Mouse (Mus musculus): ENCODE results near the gene Rtp3. TPM values are rescaled to one million over a fixed set of nuclear protein-coding genes. Genes with fewer than 3 reads are reported as not detected.

Rtp3 gene
- polyA plus RNA-seq, 1 experiment from 2014 or later = not detected

- Histone ChIP-seq H3K4me3 (replicated peaks) (no peak overlapping the region), H3K4me2 (replicated peaks) (no peak overlapping the region), H3K27me3 (no peaks in the 10 kb centered on the region), H3K9ac (replicated peaks) (no peak overlapping the region), H3K4me1 (replicated peaks) (no peaks in the 10 kb centered on the region), H3K36me3 (no peaks in the 10 kb centered on the region), H3K27ac (no peak overlapping the region), H3K9me3 (no peaks in the 10 kb centered on the region)
- no peak for ATAC-seq
- WGBS = 87% methylated on average over 7 of the region's 7 CpGs
These were observed 54.4 kb downstream of the Rtp3 start for GRCm38 (mm10) chr9:110935941-110936340.

Other genes starting within 250 kb of the Rtp3 start
- not detected in 2 replicates for gene Myl3, start 248.7 kb downstream of the Rtp3 start, polyA plus RNA-seq (2015; fragmentation: Nextera tagmentation; extraction: Ambion mirVana)
- gene Pth1r, start 243.4 kb downstream of the Rtp3 start, polyA plus RNA-seq (2015; fragmentation: Nextera tagmentation; extraction: Ambion mirVana) = 9.2 and 11.2 TPM in 2 replicates
- gene Prss42, start 192.4 kb downstream of the Rtp3 start, polyA plus RNA-seq (2015; fragmentation: Nextera tagmentation; extraction: Ambion mirVana) = not detected in 2 replicates
- not detected in 2 replicates for gene Prss44, start 176.6 kb downstream of the Rtp3 start, polyA plus RNA-seq (2015; fragmentation: Nextera tagmentation; extraction: Ambion mirVana)
- not detected in 2 replicates for gene Prss43, start 163.9 kb downstream of the Rtp3 start, polyA plus RNA-seq (2015; fragmentation: Nextera tagmentation; extraction: Ambion mirVana)
- not detected in 2 replicates for gene Prss45, start 156.0 kb downstream of the Rtp3 start, polyA plus RNA-seq (2015; fragmentation: Nextera tagmentation; extraction: Ambion mirVana)
- gene Prss46, start 146.1 kb downstream of the Rtp3 start, polyA plus RNA-seq (2015; fragmentation: Nextera tagmentation; extraction: Ambion mirVana) = not detected in 2 replicates
- gene Prss50, start 132.6 kb downstream of the Rtp3 start, polyA plus RNA-seq (2015; fragmentation: Nextera tagmentation; extraction: Ambion mirVana) = 0.24 TPM in 1 of 2 replicates, not detected in the other
- gene Als2cl, start 110.7 kb downstream of the Rtp3 start, polyA plus RNA-seq (2015; fragmentation: Nextera tagmentation; extraction: Ambion mirVana) = 0.98 and 1.2 TPM in 2 replicates
- 0.49 and 0.74 TPM in 2 replicates for gene Tmie, start 110.5 kb downstream of the Rtp3 start, polyA plus RNA-seq (2015; fragmentation: Nextera tagmentation; extraction: Ambion mirVana)
- gene Fam240a, start 73.7 kb downstream of the Rtp3 start, polyA plus RNA-seq (2015; fragmentation: Nextera tagmentation; extraction: Ambion mirVana) = not detected in 2 replicates
- gene Tdgf1, start 44.4 kb downstream of the Rtp3 start, polyA plus RNA-seq (2015; fragmentation: Nextera tagmentation; extraction: Ambion mirVana) = not detected in 2 replicates
- gene Lrrc2, start 39.0 kb downstream of the Rtp3 start, polyA plus RNA-seq (2015; fragmentation: Nextera tagmentation; extraction: Ambion mirVana) = 0.30 and 0.71 TPM in 2 replicates
- gene Ltf, start 28.7 kb upstream of the Rtp3 start, polyA plus RNA-seq (2015; fragmentation: Nextera tagmentation; extraction: Ambion mirVana) = 0.54 and 0.61 TPM in 2 replicates
- 1.8 and 2.1 TPM in 2 replicates for gene Ccrl2, start 66.9 kb upstream of the Rtp3 start, polyA plus RNA-seq (2015; fragmentation: Nextera tagmentation; extraction: Ambion mirVana)
- gene Lrrfip2, start 127.0 kb upstream of the Rtp3 start, polyA plus RNA-seq (2015; fragmentation: Nextera tagmentation; extraction: Ambion mirVana) = 44.8 and 47.6 TPM in 2 replicates